Mouse (Mus musculus): ENCODE measurements at regions not wholly inside any gene's neighbourhood (a gene's known extent, or its start where the extent isn't known, plus 50 kb on each side); places are given as distances from the start of the nearest gene placed in this dataset.

DNA sequence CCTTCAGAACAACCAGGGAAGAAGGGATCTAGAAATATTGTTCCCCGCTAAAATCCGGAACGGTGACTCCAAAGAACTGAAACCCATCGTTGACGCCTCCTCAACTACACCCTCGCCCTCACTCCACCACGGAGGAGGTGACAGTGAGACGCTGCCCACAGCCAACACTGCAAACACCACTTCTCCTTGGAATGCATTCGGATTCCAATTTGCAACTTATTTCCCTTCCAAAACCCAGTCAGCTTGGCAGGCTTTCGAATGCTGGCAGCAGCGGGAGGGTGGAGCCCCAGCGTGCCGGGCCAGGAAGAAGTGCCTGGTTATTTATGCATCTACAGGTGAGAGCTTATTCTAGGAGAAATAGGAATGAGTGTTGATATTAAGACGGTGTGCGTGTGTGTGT is 85.9 kb upstream of the Sdk2 start:
- TF ChIP-seq CTCF (IDR thresholded peaks at IDR 0.05; ENCODE audit: insufficient read depth, low read depth, low read length) (no peak), POLR2A (IDR thresholded peaks at IDR 0.05; ENCODE audit: insufficient read depth, low read depth, low read length) (no peak)
